Mouse (Mus musculus): ENCODE measurements around the gene Phf13. TPM values are rescaled to one million over a fixed set of nuclear protein-coding genes. Genes with fewer than 3 reads are reported as not detected.

The Phf13 gene
- total RNA-seq, 2 experiments from 2014 or later, result 0.09 to 0.52 TPM

GRCm38 (mm10) chr4:152019073-152019472 lies 23.0 kb upstream of the Phf13 start:
- ATAC-seq (replicated peaks; ENCODE audit: low FRiP score, low TSS enrichment, poor library complexity, severe bottlenecking), result no peak

- no peak for ATAC-seq (replicated peaks; ENCODE audit: low FRiP score, low TSS enrichment, poor library complexity, severe bottlenecking)
Observed at GRCm38 (mm10) chr4:152013036-152013813, 17.2 kb upstream of the Phf13 start.

GRCm38 (mm10) chr4:152012109-152012508 lies 16.1 kb upstream of the Phf13 start:
- ATAC-seq (replicated peaks; ENCODE audit: low FRiP score, low TSS enrichment, poor library complexity, severe bottlenecking), result no peak

- peak; percentile 19; the same call in 1 of the 2 replicates for ATAC-seq (replicated peaks; ENCODE audit: low FRiP score, low TSS enrichment, poor library complexity, severe bottlenecking)
Observed at GRCm38 (mm10) chr4:152011171-152011760, 15.2 kb upstream of the Phf13 start.

- peak; percentile 30 for ATAC-seq (replicated peaks; ENCODE audit: low FRiP score, low TSS enrichment, poor library complexity, severe bottlenecking)
Observed at GRCm38 (mm10) chr4:152010707-152011134, 14.7 kb upstream of the Phf13 start.

GRCm38 (mm10) chr4:152010091-152010706 lies 14.1 kb upstream of the Phf13 start:
- ATAC-seq (replicated peaks; ENCODE audit: low FRiP score, low TSS enrichment, poor library complexity, severe bottlenecking), result peak; percentile 54

GRCm38 (mm10) chr4:152009076-152010051 lies 13.3 kb upstream of the Phf13 start:
- ATAC-seq (replicated peaks; ENCODE audit: low FRiP score, low TSS enrichment, poor library complexity, severe bottlenecking), result no peak

- ATAC-seq (replicated peaks; ENCODE audit: low FRiP score, low TSS enrichment, poor library complexity, severe bottlenecking), result peak; percentile 75
Observed at GRCm38 (mm10) chr4:152008622-152009075, 12.6 kb upstream of the Phf13 start, which contains the start of gene Klhl21. Gene Klhl21 (plus strand): TSS chr4:152008803.

GRCm38 (mm10) chr4:152008148-152008500 lies 12.1 kb upstream of the Phf13 start:
- no peak for ATAC-seq (replicated peaks; ENCODE audit: low FRiP score, low TSS enrichment, poor library complexity, severe bottlenecking)

GRCm38 (mm10) chr4:152007481-152008147 lies 11.6 kb upstream of the Phf13 start:
- ATAC-seq (replicated peaks; ENCODE audit: low FRiP score, low TSS enrichment, poor library complexity, severe bottlenecking), result no peak

- no peak for ATAC-seq (replicated peaks; ENCODE audit: low FRiP score, low TSS enrichment, poor library complexity, severe bottlenecking)
Observed at GRCm38 (mm10) chr4:152006812-152007211, 10.8 kb upstream of the Phf13 start.

GRCm38 (mm10) chr4:152006137-152006536 lies 10.1 kb upstream of the Phf13 start:
- no peak for ATAC-seq (replicated peaks; ENCODE audit: low FRiP score, low TSS enrichment, poor library complexity, severe bottlenecking)

GRCm38 (mm10) chr4:152002063-152002462 lies 6.0 kb upstream of the Phf13 start:
- ATAC-seq (replicated peaks; ENCODE audit: low FRiP score, low TSS enrichment, poor library complexity, severe bottlenecking), result no peak

GRCm38 (mm10) chr4:152001335-152001734 lies 5.3 kb upstream of the Phf13 start:
- no peak for ATAC-seq (replicated peaks; ENCODE audit: low FRiP score, low TSS enrichment, poor library complexity, severe bottlenecking)

- ATAC-seq (replicated peaks; ENCODE audit: low FRiP score, low TSS enrichment, poor library complexity, severe bottlenecking), result no peak
Observed at GRCm38 (mm10) chr4:152000906-152001305, 4.8 kb upstream of the Phf13 start.

GRCm38 (mm10) chr4:151999481-151999880 lies 3.4 kb upstream of the Phf13 start:
- ATAC-seq (replicated peaks; ENCODE audit: low FRiP score, low TSS enrichment, poor library complexity, severe bottlenecking), result no peak

- ATAC-seq (replicated peaks; ENCODE audit: low FRiP score, low TSS enrichment, poor library complexity, severe bottlenecking), result no peak
Observed at GRCm38 (mm10) chr4:151997701-151998100, 1.6 kb upstream of the Phf13 start.

- ATAC-seq (replicated peaks; ENCODE audit: low FRiP score, low TSS enrichment, poor library complexity, severe bottlenecking), result no peak
Observed at GRCm38 (mm10) chr4:151996951-151997222, 829 bp upstream of the Phf13 start.
